In the genomic region with DNA sequence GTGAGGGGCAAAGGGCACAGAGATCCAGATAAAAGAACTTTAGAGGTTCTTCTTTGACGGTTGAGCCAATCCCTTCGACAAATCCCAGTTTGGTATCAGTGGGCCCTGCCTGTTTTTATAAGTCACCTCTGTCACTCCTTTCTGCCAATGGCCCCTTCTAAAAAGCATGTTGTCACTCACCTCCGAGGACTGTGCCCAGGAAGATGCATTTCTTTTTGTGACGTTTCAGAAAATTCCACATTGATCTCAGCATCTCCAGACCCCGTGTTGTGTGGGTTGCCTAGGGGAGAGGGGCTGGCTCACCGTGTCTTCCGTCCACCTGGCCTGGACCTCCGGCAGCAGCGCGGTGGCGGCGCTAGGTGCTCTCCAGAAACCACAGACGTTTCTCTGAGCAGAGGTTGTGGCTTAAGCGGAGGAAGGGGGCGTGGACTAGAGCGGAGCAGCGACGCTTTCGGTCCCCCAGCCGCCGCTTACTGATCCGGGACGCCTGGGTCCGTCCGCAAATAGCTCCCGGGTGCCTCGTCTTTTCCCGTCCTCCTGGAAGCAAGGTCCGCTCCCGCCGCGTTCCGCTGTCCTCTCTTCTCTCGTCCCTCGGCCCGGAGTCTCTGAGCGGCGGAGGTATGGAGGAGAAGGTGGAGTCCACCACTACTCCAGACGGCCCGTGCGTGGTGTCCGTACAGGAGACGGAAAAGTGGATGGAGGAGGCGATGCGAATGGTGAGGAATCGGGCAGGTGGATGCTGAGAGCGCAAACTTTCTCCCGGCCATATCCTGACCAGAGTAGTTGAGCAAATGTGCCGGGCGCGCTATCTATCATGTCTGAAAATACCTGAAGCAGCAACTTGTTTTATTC, we compare ENCODE assay signal across 7 mouse cellular contexts. TPM values are rescaled to one million over a fixed set of nuclear protein-coding genes. Genes with fewer than 3 reads are reported as not detected.
A peak's percentile ranks its signal among the peaks of the same experiment; 100 is the strongest.
DNase-seq lines count a peak whose midpoint lies in the region; ATAC-seq lines count a peak whose summit lies in the region.

A gene (plus strand): TSS at position 249 of the 852 bp plus-strand sequence.
A gene (minus strand): TSS at position 497 of the 852 bp plus-strand sequence.

- H3K9me3 ChIP-seq in intestine, embryonic 15.5 days: no peaks in the 10 kb centered on the region
- H3K9me3 ChIP-seq in midbrain, embryonic 10.5 days (replicated peaks): no peaks in the 10 kb centered on the region

- H3K9ac ChIP-seq in intestine, embryonic 15.5 days: peak within 1 kb of the TSS; percentile 71

- peak within 1 kb of the TSS; percentile 66 for H3K27ac ChIP-seq in intestine, embryonic 15.5 days
- H3K27ac ChIP-seq in midbrain, embryonic 10.5 days (replicated peaks): peak within 1 kb of the TSS; percentile 87

- intact Hi-C loops in left cerebral cortex, postnatal 25 days (cut with DNase I): no loop called here

- peak within 1 kb of the TSS; percentile 62 for H3K4me3 ChIP-seq in intestine, embryonic 15.5 days (replicated peaks)
- peak within 1 kb of the TSS; percentile 76 for H3K4me3 ChIP-seq in midbrain, embryonic 10.5 days

- peak; percentile 99 for ATAC-seq in intestine, embryonic 15.5 days

- WGBS in intestine, embryonic 15.5 days: under 1% methylated on average over 51 of the region's 51 CpGs
- WGBS in midbrain, embryonic 10.5 days: under 1% methylated on average over 51 of the region's 51 CpGs

- H3K36me3 ChIP-seq in intestine, embryonic 15.5 days: no peaks in the 10 kb centered on the region
- 0 out of 2 replicates have a peak, but pooled peaks cover 3% of the 10 kb centered on the region for H3K36me3 ChIP-seq in midbrain, embryonic 10.5 days

- H3K4me1 ChIP-seq in intestine, embryonic 15.5 days (replicated peaks): no peaks in the 10 kb centered on the region
- peaks cover 15% of the 10 kb centered on the region for H3K4me1 ChIP-seq in midbrain, embryonic 10.5 days

- DNase-seq in adrenal gland, adult (ENCODE audit: inconsistent age in 2 of 2, low spot score in 1 of 2): peak; percentile 91 to 98
- peak; percentile 94 for DNase-seq in embryo, embryonic 10.5 days (ENCODE audit: low spot score)
- DNase-seq in gastrocnemius, postnatal 25 days: peak; percentile 84
- peak; percentile 87 to 91 for DNase-seq in left cerebral cortex, postnatal 25 days (ENCODE audit: low spot score in 2 of 2)
- peak; percentile 91 for DNase-seq in midbrain, embryonic 10.5 days (ENCODE audit: low spot score)
- DNase-seq in right cerebral cortex, postnatal 4 days: peak; percentile 87

- H3K27me3 ChIP-seq in intestine, embryonic 15.5 days (replicated peaks): no peaks in the 10 kb centered on the region
- H3K27me3 ChIP-seq in midbrain, embryonic 10.5 days (ENCODE audit: low read depth, poor library complexity, severe bottlenecking): no peaks in the 10 kb centered on the region

- peak within 1 kb of the TSS; percentile 71 for H3K4me2 ChIP-seq in intestine, embryonic 15.5 days (replicated peaks)

RNA-seq across cellular contexts. Expression of the first gene that starts in this region (rescaled TPM):
- 1 to 10 TPM; 2.3 to 2.9 TPM for total RNA-seq in gastrocnemius, postnatal 25 days (2021)
- polyA plus RNA-seq in intestine, embryonic 15.5 days (2015; fragmentation: Nextera tagmentation; extraction: Ambion mirVana): 3.3 and 4.0 TPM in 2 replicates
- total RNA-seq in left cerebral cortex, postnatal 25 days (2021): 1 to 10 TPM; 7.6 to 8.9 TPM
- polyA plus RNA-seq in midbrain, embryonic 10.5 days (2016; fragmentation: Nextera tagmentation; extraction: Ambion mirVana): 4.0 and 4.5 TPM in 2 replicates

RNA-seq across cellular contexts. Expression of the second gene that starts in this region (rescaled TPM):
- 10 to 100 TPM in 1 of 2 experiments, 1 to 10 TPM in 1; 9.8 to 11.1 TPM for total RNA-seq in gastrocnemius, postnatal 25 days (2021)
- 19.4 and 21.0 TPM in 2 replicates for polyA plus RNA-seq in intestine, embryonic 15.5 days (2015; fragmentation: Nextera tagmentation; extraction: Ambion mirVana)
- 10 to 100 TPM; 24.3 to 27.7 TPM for total RNA-seq in left cerebral cortex, postnatal 25 days (2021)
- polyA plus RNA-seq in midbrain, embryonic 10.5 days (2016; fragmentation: Nextera tagmentation; extraction: Ambion mirVana): 18.9 and 19.3 TPM in 2 replicates

Comparison
In these comparisons a context has a peak if more than half of its experiments do, and no peak if none do; other contexts are left out.
1. Peak in every context shown above with its lines: DNase-seq, ATAC-seq, H3K4me3 ChIP-seq and H3K27ac ChIP-seq.